In genomic region chr13:53184149-53184548, GRCm38 (mm10) we compare ENCODE assay signal across 28 mouse cellular contexts.
DNase-seq lines count a peak whose midpoint lies in the region; ATAC-seq lines count a peak whose summit lies in the region.
"Had no signal": no experiment of that assay in that cellular context is flagged by ENCODE, and none has a peak within 500 bp of the region (broad histone marks: within the 10 kb centered on the region; RNA-seq: fewer than 3 reads in every experiment).

No protein-coding gene starts in this region.

- H3K9me3 ChIP-seq in heart, embryonic 10.5 days: no peaks in the 10 kb centered on the region
- no peaks in the 10 kb centered on the region for H3K9me3 ChIP-seq in embryonic facial prominence, embryonic 15.5 days (replicated peaks)
- no peaks in the 10 kb centered on the region for H3K9me3 ChIP-seq in limb, embryonic 15.5 days
- H3K9me3 ChIP-seq: forebrain, embryonic 15.5 days had no signal

- no peak overlapping the region for H3K4me3 ChIP-seq in heart, embryonic 10.5 days
- H3K4me3 ChIP-seq in embryonic facial prominence, embryonic 15.5 days (replicated peaks): no peak overlapping the region
- H3K4me3 ChIP-seq in limb, embryonic 15.5 days: no peak overlapping the region
- H3K4me3 ChIP-seq: erythroblast, embryonic 14.5 days; forebrain, embryonic 15.5 days had no signal

- WGBS in heart, embryonic 10.5 days: 67% methylated on average over 5 of the region's 5 CpGs
- 57% methylated on average over 5 of the region's 5 CpGs for WGBS in embryonic facial prominence, embryonic 15.5 days
- 50% methylated on average over 5 of the region's 5 CpGs for WGBS in limb, embryonic 15.5 days

- peaks cover 63% of the 10 kb centered on the region for H3K4me1 ChIP-seq in heart, embryonic 10.5 days
- peaks cover 47% of the 10 kb centered on the region for H3K4me1 ChIP-seq in embryonic facial prominence, embryonic 15.5 days
- peaks cover 53% of the 10 kb centered on the region for H3K4me1 ChIP-seq in limb, embryonic 15.5 days

- no peak for DNase-seq in heart, embryonic 10.5 days (ENCODE audit: low spot score)
- no peak for DNase-seq in heart, postnatal 4 days
- peak; percentile 95 for DNase-seq in ZHBTc4 (ENCODE audit: low read depth, low spot score)
- no peak for DNase-seq in frontal cortex, postnatal 14 days (ENCODE audit: low spot score in 2 of 2)
- DNase-seq in neural tube, embryonic 10.5 days (ENCODE audit: extremely low spot score, low spot score): no peak
- DNase-seq: adrenal gland, postnatal 14 days; cerebellum, adult 2 months; cerebellum, postnatal 25 days; embryo, embryonic 11 days; gastrocnemius, postnatal 10 days; heart, postnatal 10 days; kidney, adult 2 months; left cerebral cortex, postnatal 4 days; lung, embryonic 14.5 days; lung, postnatal 36 days; midbrain, embryonic 14.5 days; right cerebral cortex, adult 18-20 months; right cerebral cortex, postnatal 4 days; thymus, postnatal 4 days had no signal

- peaks cover 7% of the 10 kb centered on the region; the same call in 1 of the 2 replicates for H3K36me3 ChIP-seq in heart, embryonic 10.5 days
- H3K36me3 ChIP-seq in embryonic facial prominence, embryonic 15.5 days: no peaks in the 10 kb centered on the region
- H3K36me3 ChIP-seq in limb, embryonic 15.5 days: no peaks in the 10 kb centered on the region
- H3K36me3 ChIP-seq: forebrain, embryonic 15.5 days had no signal

- 0 out of 2 replicates have a peak overlapping the region, but pooled peaks have one; percentile 43 for H3K27ac ChIP-seq in heart, embryonic 10.5 days
- peak overlapping the region; percentile 90 for H3K27ac ChIP-seq in embryonic facial prominence, embryonic 15.5 days (replicated peaks)
- peak overlapping the region; percentile 78; the same call in 1 of the 2 replicates for H3K27ac ChIP-seq in limb, embryonic 15.5 days
- H3K27ac ChIP-seq: forebrain, embryonic 15.5 days; hindbrain, embryonic 14.5 days; kidney, postnatal 0 days; liver, embryonic 14.5 days had no signal

- H3K4me2 ChIP-seq in embryonic facial prominence, embryonic 15.5 days (replicated peaks): no peak overlapping the region
- H3K4me2 ChIP-seq in limb, embryonic 15.5 days: no peak overlapping the region
- H3K4me2 ChIP-seq: forebrain, embryonic 15.5 days; heart, embryonic 11.5 days; hindbrain, embryonic 14.5 days had no signal

- H3K9ac ChIP-seq in embryonic facial prominence, embryonic 15.5 days: no peak overlapping the region
- no peak overlapping the region for H3K9ac ChIP-seq in limb, embryonic 15.5 days
- H3K9ac ChIP-seq: forebrain, embryonic 15.5 days; hindbrain, embryonic 14.5 days; liver, embryonic 14.5 days; lung, embryonic 14.5 days had no signal

- no peaks in the 10 kb centered on the region for H3K27me3 ChIP-seq in heart, embryonic 10.5 days (ENCODE audit: insufficient read depth, poor library complexity, severe bottlenecking)
- H3K27me3 ChIP-seq in embryonic facial prominence, embryonic 15.5 days: no peaks in the 10 kb centered on the region; the same call in 1 of the 2 replicates
- H3K27me3 ChIP-seq in limb, embryonic 15.5 days: no peaks in the 10 kb centered on the region
- H3K27me3 ChIP-seq: forebrain, embryonic 15.5 days had no signal

- ATAC-seq in embryonic facial prominence, embryonic 15.5 days (ENCODE audit: insufficient number of reproducible peaks, low FRiP score, low TSS enrichment, low read depth): no peak
- no peak for ATAC-seq in limb, embryonic 15.5 days (ENCODE audit: insufficient number of reproducible peaks, low FRiP score, low TSS enrichment, low read depth)
- no peak for ATAC-seq in erythroid progenitor cell, adult 5-6 weeks (replicated peaks; ENCODE audit: low FRiP score, poor library complexity, severe bottlenecking)
- ATAC-seq: forebrain, embryonic 15.5 days had no signal
